Mouse (Mus musculus) urinary bladder, postnatal 36 days (tissue): ENCODE data around the gene Pip4k2a.

Experiments used
- DNase-seq, 2 experiments: peaks; one replicate each; pipeline ENCODE4 v3.0.0; 2022; ENCODE audit warnings: low spot score in 2 of 2, mixed read lengths in 1 of 2

Gene Pip4k2a

DNA sequence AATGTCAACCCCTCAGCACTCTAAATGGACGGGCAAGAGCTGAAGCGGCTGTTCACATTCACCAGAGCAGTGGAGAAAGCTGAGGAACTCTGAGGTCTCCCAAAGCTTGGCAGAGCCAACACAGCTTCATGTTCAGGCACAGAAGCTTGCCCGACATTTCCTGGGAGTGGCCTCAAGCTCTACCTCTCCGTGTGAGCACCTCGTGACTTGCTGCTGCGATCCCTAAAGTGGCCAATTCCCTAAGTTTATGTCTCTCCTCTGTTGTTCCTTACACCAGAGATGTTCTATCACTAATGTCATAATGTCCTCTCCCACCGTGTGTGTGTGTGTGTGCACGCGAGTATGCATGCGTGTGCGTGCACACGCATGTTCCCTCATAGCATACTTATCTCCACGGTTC lies 42.3 kb downstream of the Pip4k2a start:
- DNase-seq: no peak

GRCm38 (mm10) chr2:18955022-18955421 lies 42.9 kb downstream of the Pip4k2a start:
- DNase-seq: no peak

GRCm38 (mm10) chr2:18954422-18954821 lies 43.5 kb downstream of the Pip4k2a start:
- no peak for DNase-seq

DNA sequence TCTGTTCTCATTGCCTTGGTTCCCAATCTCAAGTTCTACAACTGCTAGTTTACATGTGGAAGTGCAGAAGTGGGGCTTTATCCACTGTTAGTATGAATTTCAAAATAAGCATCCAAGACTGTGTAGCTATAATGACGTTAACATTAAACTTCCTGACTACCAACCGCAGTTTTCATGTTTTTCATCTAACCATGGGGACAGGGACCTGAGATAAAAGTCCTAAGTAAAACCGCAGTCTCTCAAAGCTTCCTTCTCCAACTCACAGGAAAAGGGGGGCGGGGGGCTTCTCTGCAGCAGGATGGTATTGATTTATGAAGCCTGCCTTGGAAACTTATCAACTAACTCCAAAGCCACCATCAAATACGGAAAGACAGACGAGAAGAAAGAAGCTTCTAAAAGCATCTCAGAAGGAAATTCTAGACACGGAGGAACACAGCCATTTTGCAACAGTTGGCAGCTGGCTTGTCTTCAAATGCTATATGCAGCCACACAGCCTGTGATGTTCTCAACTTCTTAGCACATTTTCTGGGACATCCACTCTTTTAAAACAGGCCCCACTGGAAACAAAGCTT lies 45.7 kb downstream of the Pip4k2a start:
- DNase-seq: no peak

DNA sequence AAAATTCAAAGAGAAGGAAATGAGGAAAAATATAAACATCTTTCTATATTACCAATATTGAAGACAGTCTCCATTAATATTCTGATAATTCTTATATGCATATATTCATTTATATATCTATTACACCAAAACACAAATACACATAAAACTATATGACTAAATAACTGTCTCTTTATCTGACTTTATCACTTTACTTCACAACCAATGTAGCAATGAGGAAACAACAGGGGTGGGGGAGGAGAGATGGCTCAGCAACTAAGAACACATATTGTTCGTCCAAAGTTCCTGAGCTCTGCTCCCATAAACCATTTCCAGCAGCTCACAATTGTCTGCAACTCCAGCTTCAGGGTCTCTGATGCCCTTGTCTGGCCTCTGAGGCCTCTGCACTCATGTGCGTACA lies 47.2 kb downstream of the Pip4k2a start:
- no peak for DNase-seq

- DNase-seq: no peak
Observed at GRCm38 (mm10) chr2:18948741-18949140, 49.2 kb downstream of the Pip4k2a start.

GRCm38 (mm10) chr2:18947669-18948459 lies 50.1 kb downstream of the Pip4k2a start:
- DNase-seq: no peak

DNA sequence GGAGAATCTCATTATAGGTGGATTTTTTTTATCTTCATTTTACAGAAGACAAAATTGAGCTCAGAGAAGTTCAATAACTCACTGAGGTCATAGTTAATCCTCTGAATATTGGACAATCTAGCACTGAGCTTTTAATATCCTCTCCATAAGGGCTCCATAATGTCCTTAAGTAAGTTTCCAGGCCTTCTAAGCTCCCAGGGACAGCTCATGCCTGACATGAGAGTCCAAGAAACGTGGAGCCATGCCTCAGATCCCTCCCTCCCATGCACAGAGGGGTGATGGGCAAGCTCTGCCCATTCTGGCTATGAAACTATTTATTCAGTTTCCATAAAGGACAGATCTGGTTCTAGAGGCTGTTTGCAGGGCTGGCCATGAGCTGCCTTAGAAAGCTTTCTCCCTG lies 52.5 kb downstream of the Pip4k2a start:
- no peak for DNase-seq

DNA sequence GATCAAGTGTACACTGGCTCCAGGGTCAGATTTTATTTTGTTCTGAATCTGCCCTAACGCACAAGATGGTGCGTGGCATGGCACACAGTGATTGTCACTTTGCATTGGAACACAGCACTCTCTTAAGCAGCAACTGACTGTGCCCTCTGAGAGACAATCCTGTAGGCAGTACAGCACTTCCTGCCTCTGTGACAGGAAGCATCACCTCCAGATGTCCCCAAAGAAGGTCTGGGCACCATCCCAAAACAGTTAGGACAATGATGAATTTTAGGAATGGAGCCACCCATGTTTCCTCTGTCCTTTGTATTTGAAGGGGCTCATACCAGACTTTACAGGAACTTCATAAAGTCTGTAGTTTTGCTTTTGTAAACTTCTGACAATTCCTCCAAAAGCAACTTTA lies 54.0 kb downstream of the Pip4k2a start:
- no peak for DNase-seq

GRCm38 (mm10) chr2:18943366-18943765 lies 54.6 kb downstream of the Pip4k2a start:
- DNase-seq: no peak

GRCm38 (mm10) chr2:18940693-18941270 lies 57.1 kb downstream of the Pip4k2a start:
- DNase-seq: no peak

DNA sequence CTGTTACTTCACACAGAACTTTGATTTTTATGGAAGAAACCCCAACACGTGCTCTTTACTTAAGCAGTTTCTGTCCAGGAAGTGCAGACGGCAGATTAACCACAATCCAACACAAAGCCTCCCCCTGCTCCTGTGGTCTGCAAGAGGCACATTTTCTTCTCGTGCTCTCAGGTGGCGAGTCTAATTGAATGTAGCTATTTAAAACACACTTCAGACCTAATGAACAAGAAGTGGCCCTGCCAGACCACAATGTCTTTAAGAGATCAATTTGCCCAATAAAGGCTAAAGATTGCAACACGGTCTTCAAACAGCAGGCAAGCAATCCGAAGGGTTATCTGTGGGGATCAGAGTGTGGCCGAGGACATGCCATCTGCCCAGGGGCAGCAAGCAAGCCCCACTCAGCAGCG lies 59.0 kb downstream of the Pip4k2a start:
- no peak for DNase-seq

- no peak for DNase-seq
Observed at GRCm38 (mm10) chr2:18938232-18938631, 59.7 kb downstream of the Pip4k2a start.

- no peak for DNase-seq
Observed at GRCm38 (mm10) chr2:18937611-18938010, 60.3 kb downstream of the Pip4k2a start.

DNA sequence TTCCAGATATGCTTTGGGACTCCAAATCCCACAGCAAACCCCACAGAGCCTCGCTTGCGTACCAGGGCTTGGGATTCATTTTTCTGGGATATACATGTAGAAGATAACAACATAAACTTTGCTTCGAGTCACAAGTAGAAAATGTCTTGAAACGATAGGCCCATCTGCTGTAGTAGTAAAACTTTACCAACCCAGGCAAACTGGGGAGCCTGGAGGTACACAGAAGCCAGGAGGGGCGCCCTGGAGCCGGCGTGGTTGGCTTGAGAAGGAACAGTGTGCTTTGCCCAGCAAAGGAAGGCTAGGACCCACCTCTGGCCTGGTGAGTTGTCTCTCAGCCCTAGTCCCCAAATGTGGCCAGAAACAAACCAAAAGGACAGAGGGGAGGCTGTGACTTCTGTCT lies 61.5 kb downstream of the Pip4k2a start:
- no peak for DNase-seq

GRCm38 (mm10) chr2:18935581-18936027 lies 62.3 kb downstream of the Pip4k2a start:
- DNase-seq: no peak

- DNase-seq: no peak
Observed at GRCm38 (mm10) chr2:18934131-18934530, 63.8 kb downstream of the Pip4k2a start.

DNA sequence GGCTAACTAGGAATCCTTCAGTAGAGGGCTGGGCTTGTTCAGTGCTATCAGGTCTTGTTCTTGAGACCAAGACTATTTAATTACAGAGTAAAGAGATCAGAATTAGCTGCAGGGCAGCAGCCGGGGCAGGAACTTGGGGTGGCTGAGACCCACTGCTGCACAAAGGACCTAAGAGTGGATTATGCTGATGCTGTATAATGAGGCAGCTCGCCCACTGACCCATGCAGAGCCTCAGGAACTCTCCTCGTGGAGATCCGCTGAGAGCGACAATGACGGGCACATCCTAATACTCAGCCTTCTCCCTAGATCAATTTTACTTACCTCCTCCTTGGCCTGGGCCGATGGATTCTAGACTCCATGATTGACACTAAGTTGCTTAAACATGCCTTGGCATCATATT lies 64.5 kb downstream of the Pip4k2a start:
- no peak for DNase-seq

GRCm38 (mm10) chr2:18930318-18931060 lies 67.4 kb downstream of the Pip4k2a start:
- peak in 1 of 2 experiments; percentile 44 for DNase-seq

- no peak for DNase-seq
Observed at GRCm38 (mm10) chr2:18928597-18929257, 69.2 kb downstream of the Pip4k2a start.

DNA sequence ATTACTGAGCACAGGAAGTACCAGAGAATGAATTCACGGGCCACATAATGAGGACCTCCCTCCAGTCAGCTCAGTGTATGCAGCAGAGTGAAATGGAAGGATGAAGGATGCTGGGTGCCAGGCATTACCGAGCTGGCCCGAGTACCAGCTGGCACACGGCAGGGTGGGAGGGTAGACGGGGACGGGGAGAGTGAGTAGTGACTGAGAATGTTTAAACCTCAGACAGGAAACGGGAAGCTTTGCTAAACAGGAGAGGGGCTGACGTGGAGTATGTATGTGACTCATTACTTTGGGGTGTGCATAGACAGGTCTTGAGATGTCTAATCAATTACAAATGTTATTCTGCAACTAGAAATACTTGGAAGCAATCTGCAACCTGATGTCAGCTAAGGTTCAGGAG lies 69.7 kb downstream of the Pip4k2a start:
- DNase-seq: no peak
